Mouse (Mus musculus) monocyte, adult 2 months (primary cell): ENCODE measurements around the gene Ppil4.
"Not testable (repeated sequence)": the region's sequence is repeated elsewhere in the genome, so short reads cannot be mapped to it uniquely, and the experiment has no call there.

ENCODE experiments used
- DNase-seq, 2 experiments: peaks; one replicate each; pipeline ENCODE4 v3.0.0; 2022; ENCODE audit warnings: low spot score in 2 of 2, low read depth in 1 of 2

Ppil4 gene

DNA sequence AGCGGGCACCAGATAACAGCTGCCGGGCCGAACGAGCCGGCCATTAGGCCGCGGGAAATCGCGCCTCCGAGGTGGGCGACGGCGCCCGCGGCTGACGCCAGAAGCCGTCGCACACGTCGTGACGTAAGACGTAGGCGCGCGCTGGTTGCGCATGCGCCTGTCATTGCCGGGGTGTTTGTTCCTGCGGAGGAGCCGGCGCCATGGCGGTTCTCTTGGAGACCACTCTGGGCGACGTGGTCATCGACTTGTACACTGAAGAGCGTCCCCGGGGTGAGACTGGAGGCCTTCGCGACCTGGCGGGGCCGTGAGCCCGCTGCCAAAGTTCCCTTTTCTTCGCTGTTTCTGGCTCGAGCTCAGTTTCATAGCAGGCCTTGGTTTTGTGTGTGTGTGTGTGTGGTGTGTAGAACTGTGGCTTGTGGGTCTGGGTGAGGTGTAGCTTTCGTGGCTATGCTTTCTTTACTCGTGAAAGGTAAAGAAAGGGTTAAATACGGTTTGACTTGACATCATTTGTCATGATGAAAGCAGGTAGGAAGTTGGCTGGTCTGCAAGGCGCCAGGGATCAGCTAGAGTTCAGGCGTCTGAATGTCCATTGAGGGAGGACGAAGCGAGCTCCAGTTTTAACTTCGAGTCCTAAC lies at the start of gene Ppil4, which contains the start of gene Ginm1:
Ppil4 (plus strand) TSS at position 141 of the 635 bp plus-strand sequence.
Ginm1 (minus strand) TSS at position 74 of the 635 bp plus-strand sequence.
- DNase-seq, result peak; percentile 60 to 84

DNA sequence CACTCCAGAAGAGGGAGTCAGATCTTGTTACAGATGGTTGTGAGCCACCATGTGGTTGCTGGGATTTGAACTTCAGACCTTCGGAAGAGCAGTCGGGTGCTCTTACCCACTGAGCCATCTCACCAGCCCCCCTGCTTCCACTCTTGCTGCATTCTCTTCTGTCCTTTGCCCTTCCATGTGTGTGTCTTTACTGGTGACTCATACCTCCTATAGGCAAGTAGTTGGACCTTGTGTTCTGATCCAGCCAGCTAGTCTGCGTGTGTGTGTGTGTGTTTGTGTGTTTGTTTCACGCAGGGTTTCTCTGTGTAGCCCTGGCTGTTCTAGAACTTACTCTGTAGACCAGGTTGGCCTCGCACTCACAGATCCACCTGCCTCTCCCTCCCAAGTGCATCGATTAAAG lies 47.2 kb upstream of the Ppil4 start:
- not testable (repeated sequence) for DNase-seq

DNA sequence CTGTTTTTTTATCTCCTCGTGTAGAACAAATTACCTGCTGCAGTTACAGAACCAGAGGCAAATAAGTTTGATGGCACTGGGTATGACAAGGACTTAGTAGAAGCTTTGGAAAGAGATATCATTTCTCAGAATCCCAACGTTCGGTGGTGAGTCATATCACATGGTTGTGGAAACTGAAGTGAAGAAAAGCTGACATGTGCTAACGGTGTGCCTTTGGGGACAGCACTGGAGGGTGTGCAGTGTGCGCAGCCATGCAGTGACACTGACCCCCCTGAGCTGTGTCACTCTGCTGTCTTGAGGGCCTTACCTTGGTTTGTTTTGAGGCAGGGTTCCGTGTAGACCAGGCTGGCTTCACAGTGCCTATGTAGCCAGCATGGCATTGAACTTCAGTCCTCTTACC lies 43.9 kb upstream of the Ppil4 start:
- DNase-seq, result no peak

DNA sequence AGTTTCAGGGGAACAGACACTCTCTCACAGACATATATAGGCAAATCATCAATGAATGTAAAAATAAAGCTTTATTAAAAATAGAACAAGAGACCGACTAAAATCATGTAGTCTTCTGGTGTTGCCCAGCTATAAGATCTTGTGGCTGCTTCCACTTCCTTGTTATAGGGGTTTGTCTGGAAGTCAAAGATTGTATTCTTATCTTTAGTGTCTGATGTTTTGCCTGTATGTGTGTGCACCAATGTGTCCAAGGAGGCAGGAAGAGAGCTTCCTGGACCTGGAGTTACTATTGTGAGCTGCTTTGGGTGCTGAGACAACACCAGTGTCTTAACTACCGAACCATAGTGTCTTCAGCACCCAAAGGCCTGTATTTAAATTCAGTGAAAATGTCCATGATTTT lies 35.1 kb upstream of the Ppil4 start:
- no peak for DNase-seq

DNA sequence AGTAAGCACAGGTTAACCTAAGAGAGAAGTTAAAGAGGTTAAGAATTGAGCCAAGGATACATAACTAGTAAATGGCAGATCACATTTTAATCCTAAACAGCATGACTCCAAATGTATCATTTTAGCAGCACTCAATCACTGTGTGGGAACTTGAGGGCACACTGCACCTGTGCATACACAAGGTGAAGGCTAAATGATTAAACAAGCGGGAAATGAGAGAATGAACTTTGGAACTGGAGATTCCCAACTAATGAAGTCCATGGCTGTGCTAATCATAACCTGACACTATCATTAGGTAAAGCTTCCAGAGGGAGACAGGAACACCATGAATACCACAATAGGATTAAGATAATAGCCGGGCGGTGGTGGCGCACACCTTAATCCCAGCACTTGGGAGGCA lies 20.3 kb upstream of the Ppil4 start:
- no peak for DNase-seq

DNA sequence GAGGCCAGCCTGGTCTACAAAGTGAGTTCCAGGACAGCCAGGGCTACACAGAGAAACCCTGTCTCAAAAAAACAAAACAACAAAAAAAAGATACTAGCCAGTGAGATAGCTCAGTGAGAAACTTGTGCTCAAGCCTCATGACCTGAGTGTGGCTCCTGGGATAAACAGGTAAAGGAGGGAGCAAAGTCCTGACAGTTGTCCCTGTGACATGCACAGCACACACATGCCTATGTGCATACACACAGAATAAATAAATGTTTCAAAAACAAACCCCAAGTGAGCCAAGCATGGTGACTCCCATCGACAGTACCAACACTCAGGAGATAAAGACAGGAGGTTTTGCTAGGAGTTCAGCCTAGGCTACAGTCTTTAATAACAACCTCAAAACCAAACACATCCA lies 19.9 kb upstream of the Ppil4 start:
- DNase-seq, result no peak

DNA sequence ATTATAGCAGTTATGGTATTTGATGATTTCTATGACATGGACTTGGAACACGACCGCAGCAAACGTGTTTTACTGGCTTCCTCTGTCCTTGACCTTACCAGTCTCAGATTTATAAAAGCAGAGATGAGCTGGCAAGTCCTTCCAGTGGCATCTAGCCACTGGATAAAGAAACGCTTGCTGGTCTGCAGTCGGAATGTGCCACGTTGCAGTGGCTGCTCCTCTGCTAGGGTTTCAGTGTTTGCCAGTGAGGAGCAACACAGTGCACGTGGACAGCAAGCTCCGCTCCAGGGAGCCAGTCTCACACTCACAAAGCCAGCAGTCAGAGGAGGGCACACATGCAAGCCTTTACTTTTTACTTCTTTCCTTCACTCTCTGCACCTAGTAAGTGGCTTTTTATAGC lies 17.3 kb upstream of the Ppil4 start:
- DNase-seq, result no peak

DNA sequence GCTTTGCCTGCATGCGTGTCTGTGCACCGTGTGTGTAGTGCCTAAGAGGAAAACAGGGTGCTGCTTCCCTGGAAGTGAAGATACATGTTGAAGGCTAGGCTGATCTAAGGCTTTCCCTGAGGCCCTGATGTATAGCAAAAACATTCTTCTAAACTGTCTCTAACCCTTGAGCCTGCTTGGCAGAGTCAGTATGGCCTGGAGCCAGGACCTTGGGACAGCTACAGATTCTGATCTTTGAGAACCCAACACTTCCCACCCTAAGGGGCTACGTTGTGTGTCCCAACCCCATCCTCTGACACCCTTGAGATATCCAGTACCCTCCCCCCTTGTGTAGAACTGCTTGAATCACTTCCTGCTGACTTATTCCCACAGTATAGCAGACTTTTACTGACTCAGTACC lies 14.3 kb upstream of the Ppil4 start:
- DNase-seq, result no peak

DNA sequence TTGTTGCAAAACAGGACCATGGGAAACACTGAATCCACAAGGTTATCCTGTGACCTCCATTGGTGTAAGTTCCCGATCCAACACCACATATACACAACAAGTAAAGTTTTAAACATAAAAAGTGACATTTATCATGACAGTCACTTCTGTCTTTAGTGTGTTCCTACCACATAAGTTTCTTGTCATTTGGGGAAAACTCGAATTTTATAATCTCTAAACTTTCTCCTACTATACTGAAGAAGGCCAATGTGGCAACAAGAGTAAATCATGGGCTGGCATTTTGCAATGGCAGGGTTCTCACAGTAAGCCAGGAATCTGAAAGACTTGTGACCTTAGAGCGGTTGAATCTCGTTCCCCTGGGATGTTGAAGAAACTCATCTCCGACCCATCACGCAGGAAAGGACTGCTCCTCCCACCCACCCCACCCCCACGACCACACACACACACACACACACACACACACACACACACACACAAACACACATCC lies 12.9 kb upstream of the Ppil4 start:
- no peak for DNase-seq

DNA sequence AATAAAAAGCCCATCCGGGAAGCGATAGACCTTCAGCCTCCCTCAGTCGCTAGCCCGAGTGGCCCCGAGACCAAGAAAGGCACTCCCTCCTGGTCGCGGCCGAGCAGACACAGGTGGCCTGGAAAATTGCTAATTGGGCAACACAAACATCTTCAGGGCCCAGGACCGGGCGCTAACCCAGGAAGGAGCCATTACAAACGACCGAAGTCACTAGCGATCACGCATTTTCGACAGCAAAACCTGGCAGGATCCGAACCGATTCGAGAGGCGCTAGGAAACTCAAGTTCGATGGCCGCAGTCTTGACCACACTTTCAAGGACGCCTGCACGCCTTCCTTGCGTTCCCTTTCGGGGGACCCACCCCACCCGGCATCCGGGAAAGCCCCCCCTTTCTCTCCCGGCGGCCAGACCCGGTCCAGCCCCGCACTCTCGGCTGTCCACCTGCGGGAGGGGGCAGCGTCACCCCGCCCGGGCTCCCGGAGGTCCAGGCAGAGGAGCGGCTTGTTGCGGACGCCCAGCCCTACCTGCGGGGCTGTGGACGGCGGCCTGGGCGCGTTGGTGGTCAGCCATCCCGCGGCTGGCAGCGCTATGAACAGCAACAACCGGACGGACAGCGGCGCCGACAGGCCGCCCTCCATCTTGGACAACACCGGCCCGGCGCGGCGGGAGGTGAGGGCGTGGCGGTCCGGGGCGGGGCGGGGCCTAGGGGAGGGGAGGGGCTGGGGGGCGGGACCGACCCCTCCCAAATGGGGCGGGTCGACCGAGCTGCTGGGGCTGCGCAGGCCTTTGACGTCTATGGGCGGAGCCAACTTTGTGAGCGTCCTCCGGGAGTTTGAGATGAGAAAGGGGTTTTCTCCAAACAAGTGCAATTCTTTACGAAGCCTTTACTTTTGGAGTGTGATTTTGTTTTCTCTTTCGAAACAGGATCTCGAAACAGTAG lies 12.2 kb upstream of the Ppil4 start:
- peak; percentile 59 to 74 for DNase-seq

DNA sequence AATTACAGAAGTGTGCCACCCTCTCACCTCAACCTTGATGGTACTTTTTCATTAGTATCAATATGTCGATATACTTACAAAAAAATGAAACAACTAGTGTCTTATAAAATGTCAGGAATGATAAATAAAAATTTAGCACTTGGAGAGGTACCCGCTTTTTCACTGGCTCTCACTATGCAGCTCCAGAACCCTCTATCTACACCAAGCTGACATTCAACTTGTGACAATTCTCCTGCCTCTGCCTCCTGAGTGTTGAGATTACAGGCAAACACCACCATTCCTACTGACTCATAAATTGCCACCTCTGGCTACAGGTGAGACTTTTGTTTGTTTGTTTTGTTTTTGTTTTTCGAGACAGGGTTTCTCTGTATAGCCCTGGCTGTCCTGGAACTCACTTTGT lies 11.5 kb upstream of the Ppil4 start:
- DNase-seq, result no peak

DNA sequence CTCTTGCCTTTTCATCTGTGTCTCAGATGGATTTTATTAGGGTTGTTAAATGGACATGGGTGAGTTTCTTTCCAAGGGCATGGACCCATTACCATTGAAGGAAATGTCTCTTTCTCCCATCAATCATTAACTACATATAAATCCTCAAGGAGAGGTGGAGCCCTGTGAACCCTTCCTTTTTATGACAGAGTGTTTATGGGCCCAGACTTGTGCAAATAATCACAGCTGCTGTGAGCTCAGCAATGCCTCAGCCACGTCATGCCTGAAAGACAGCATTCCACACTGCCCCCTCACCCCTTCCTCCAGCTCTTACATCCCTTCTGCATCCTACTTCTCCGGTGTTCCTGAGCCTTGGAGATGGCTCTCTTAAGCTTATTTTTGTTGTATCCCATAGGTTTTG lies 5.4 kb upstream of the Ppil4 start:
- DNase-seq, result no peak

DNA sequence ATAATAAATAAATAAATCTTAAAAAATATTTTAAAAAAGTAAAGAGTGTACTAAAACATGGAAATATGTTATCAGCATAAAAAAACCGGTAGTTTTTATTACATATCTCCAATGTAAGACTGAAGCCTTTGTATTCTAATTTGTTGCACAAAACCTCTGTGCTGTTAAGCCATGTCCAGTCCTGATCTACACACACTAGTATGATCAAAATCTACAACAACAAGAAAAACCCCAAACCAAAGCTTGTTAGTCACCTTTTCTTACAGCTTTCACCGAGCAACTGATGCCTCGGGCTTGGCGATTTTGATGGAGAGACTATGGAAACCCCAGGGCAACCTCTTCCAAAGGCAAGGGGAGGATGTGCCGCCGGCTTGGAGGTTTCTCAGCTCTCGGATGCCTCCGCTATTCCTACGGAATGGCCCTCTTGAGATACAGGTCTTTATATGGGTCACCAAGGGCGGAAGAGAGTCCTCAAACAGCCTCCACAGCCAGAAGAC lies 389 bp upstream of the Ppil4 start:
- DNase-seq, result no peak

DNA sequence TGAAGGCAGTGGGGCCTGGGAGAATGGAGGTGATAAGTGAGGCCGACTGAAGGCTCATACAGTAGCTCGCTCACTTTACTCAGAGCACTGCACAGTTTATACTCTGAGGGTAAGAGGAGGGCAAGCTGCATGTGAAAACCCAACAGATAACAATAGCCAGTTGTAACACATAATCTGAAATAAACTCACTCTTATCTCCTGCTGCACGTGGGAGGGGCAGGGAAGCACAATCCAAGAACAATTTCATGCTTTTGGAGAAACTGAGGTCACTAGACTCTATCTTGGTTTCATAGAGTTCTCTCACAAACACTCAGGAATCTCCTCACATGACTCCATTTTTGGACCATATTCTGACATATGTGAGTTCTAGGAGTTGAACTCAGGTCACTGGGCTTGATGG lies 8.6 kb downstream of the Ppil4 start:
- no peak for DNase-seq

DNA sequence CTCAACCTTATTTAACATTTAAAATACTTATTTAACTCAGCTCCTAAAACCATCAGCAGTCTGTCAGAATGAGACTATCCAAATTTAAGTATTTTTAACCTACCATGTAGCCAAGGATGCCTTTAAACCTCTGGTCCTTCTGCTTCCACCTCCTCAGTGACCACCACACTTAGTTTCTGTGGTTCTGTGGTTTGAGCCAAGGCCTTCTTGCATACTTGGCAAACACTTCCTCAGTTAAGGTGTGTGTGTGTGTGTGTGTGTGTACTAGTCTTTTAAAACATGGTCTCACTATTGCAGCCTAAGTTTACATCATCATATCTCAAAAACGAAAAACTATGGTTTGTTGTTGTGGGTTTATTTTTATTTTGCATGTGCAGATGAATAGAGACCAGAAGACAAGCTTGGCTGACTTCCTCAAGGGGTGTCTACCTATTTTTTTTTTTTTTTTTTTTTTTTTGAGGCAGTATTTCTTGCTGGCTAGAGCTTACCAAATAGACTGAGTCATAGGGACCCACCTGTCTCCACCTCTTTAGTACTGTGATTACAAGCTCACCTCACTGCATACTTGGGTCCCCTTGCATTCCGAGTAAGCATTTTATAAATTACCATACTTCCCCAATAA lies 9.9 kb downstream of the Ppil4 start:
- no peak for DNase-seq

DNA sequence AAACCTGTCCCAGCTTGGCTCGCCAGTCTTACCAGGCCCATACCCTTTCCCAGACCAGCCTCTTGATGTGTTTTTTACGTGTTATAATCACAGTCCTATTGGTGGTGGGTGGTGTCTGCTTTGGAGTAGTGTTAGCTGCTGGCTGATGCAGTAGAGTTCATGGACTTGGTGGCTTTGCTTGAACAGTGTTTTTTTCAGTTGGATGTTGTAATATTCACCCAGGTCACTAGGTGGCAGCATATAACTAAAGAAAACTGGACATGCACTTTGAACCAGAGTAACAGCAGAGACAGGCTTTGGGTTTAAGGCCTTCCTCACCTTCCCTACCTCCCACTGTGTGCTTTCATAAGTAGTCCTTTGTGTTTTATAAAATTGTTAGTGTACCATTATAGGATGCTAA lies 17.2 kb downstream of the Ppil4 start:
- no peak for DNase-seq

DNA sequence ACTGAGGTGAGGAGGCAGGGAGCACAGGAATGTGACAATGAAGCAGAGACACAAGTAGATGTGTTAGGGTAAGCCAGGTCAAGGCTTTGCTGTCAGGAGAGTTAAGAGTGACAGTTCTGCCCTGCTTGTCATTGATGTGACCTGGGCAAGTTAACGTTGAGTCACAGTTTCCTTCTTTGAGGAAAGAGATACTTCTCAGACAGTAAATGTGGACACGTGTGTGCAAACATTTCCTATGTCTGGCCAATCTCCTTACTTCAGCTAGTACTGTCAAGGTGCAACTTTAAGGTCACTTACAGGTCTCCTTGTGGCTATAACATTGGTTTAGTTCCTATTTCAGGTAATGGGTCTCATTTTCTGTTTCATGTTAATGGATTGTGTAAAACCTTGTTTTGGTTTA lies 23.8 kb downstream of the Ppil4 start:
- no peak for DNase-seq

DNA sequence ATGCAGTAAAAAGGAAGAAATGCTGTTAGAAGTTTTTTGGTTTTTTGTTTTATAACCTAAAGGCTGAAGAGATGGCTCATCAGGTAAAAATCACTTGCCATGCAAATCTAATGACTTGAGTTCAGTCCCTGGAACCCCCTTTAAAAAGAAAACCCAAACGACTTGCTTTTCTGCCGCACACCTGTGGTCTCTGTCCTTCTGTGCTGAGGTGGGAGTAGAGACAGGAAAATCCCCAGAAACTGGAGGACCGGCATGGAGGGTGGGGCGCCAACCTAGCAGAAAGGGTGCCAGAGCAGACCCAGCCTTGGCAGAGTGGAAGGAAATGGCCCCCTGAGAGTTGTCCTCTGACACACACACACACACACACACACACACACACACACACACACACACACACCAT lies 26.0 kb downstream of the Ppil4 start:
- DNase-seq, result no peak

DNA sequence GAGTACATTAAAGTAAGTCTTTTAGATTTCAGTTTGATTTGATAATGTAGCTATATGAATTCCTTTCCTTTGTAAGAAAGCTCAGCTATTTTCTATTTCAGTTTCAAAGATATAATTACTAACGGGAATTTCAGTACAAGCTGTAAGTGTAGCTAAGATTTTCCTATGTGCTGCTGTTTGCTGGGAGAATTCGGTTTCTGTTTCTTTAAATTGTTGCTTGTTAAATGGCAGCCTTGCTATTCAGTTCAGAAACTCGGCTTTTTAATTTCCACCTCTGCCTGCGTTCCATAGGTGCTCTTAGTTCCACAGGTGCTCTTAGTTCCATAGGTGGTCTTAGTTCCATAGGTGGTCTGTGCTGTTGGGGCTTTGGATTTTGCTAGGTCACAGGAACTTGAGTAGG lies 26.5 kb downstream of the Ppil4 start:
- DNase-seq, result no peak

DNA sequence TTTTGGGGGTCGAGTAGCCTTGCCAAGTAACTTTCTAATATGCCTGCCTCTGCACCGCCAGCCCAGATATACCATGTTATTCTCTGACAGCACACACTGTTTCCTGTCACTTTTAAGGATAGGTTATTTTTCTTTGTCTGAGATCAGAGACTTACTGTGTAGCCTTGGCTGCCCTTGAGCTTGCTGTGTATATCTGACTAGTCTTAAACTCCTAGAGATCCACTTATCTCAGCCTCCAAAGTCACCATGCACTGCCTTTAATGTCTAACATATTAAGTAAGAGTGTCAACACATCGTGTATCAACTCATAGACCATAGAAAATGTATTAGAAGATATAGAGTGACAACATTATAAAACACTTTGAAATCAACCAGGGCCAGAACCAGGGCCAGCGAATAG lies 26.9 kb downstream of the Ppil4 start:
- no peak for DNase-seq

DNA sequence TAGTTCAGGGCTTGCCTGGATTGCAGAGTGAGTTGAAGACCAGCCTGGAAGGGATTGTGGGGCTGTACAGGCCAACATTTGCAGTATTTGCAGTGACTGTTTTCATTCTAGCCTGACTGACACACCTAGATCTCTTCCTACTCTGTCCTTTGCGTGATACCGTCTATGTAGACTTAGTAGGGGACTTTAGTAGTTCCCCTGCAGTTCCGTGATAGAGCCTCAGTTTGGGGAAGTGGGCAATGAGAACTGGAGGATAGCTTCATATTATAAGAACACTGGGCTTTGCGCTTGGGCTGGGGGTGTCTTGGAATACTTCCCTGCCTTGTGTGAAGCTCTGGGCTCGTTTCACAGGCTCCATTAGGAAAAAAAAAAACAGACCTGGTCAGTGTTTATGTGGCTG lies 27.5 kb downstream of the Ppil4 start:
- DNase-seq, result no peak

DNA sequence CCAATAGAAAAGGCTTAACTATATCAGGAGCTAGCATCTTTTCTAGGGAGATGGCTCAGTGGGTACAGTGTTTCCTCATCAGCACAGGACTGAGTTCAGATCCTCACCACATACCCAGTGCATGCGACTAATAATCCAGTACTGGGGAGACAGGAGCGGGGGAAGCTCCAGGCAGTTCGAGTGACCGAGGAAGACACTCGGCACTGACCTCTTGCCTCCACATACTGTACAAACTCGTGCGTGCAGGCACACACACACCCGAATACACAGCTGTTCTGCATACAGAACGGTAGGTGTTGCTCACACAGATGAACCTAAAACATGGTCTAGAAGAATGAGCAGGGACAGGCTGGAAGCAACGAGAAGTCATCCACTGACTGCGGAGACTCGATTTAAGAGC lies 29.3 kb downstream of the Ppil4 start:
- no peak for DNase-seq
